Mouse (Mus musculus) liver, adult 2 months (tissue): ENCODE data around the gene Nop9.
A peak's percentile ranks its signal among the peaks of the same experiment; 100 is the strongest.

ENCODE experiments used
- CTCF ChIP-seq: fragments of 200-500 bp; IDR thresholded peaks from 2 replicates; pipeline ENCODE4 v1.5.1; 2011; ENCODE audit warnings: low read depth, low read length, control low read depth
- POLR2A ChIP-seq: fragments of 200-500 bp; IDR thresholded peaks from 2 replicates; pipeline ENCODE4 v1.6.1; 2011; ENCODE audit warnings: low read length, control low read depth; ENCODE audit not compliant: insufficient read depth; ENCODE audit errors: extremely low read depth

- TF ChIP-seq POLR2A (no peak), CTCF (peak; percentile 30; the same call in 1 of the 2 replicates)
Observed at GRCm38 (mm10) chr14:55785195-55785594, 39.7 kb downstream of the Nop9 start.
